Mouse (Mus musculus) heart, adult 2 months (tissue): ENCODE measurements around the gene Dscaml1.

Source experiments
- CTCF ChIP-seq: fragments of 200-600 bp; IDR thresholded peaks from 2 replicates; pipeline ENCODE4 v1.8.1; 2022; ENCODE audit warnings: antibody characterized with exemption, mild to moderate bottlenecking, moderate library complexity
- EP300 ChIP-seq: fragments of 200-500 bp; IDR thresholded peaks from 2 replicates; pipeline ENCODE4 v1.6.1; 2011; ENCODE audit warnings: low read depth, low read length, control low read depth; ENCODE audit not compliant: insufficient read depth
- POLR2A ChIP-seq: fragments of 200-500 bp; IDR thresholded peaks from 2 replicates; pipeline ENCODE4 v1.6.1; 2011; ENCODE audit warnings: mild to moderate bottlenecking, low read depth, low read length, control low read depth; ENCODE audit not compliant: insufficient read depth

GRCm38 (mm10) chr9:45539265-45540044 lies 113.0 kb downstream of the Dscaml1 start:
- TF ChIP-seq CTCF (no peak), POLR2A (no peak), EP300 (no peak)
